Mouse (Mus musculus): ENCODE measurements around the gene Ccdc113.

GRCm38 (mm10) chr8:95587339-95587738 is 53.5 kb downstream of the Ccdc113 start:
- TF ChIP-seq CTCF (IDR thresholded peaks at IDR 0.05; ENCODE audit: borderline replicate concordance, insufficient read depth, low read length) (no peak), POLR2A (IDR thresholded peaks at IDR 0.05; ENCODE audit: low read depth, low read length) (no peak)

Data from embryonic fibroblast, embryonic 13.5 days (primary cell).